Mouse (Mus musculus) bone marrow, adult 2 months (tissue): ENCODE data around the gene Trmt1. TPM values are rescaled to one million over a fixed set of nuclear protein-coding genes. Genes with fewer than 3 reads are reported as not detected.

Source experiments
- H3K27ac ChIP-seq: fragments of 200-500 bp; 2 replicates; pipeline ENCODE4 v1.5.1; 2012; ENCODE audit warnings: low read depth, mild to moderate bottlenecking, control low read depth, inconsistent platforms, low read length; ENCODE audit not compliant: control insufficient read depth, poor library complexity, insufficient read depth
- H3K4me1 ChIP-seq: fragments of 200-500 bp; 2 replicates; pipeline ENCODE4 v1.6.1; 2011; ENCODE audit warnings: low read length; ENCODE audit not compliant: control insufficient read depth, insufficient read depth
- H3K4me3 ChIP-seq: fragments of 200-500 bp; replicated peaks from 2 replicates; pipeline ENCODE3; 2011; ENCODE audit warnings: mild to moderate bottlenecking, low read depth, low read length, control low read depth; ENCODE audit not compliant: control insufficient read depth
- CTCF ChIP-seq: fragments of 200-500 bp; IDR thresholded peaks from 2 replicates; pipeline ENCODE4 v1.5.1; 2011; ENCODE audit warnings: low read length, control low read depth; ENCODE audit not compliant: control insufficient read depth, insufficient read depth
- POLR2A ChIP-seq: fragments of 200-500 bp; IDR thresholded peaks from 2 replicates; pipeline ENCODE4 v1.6.1; 2011; ENCODE audit warnings: low read depth, mild to moderate bottlenecking, control low read depth, low read length, borderline replicate concordance; ENCODE audit not compliant: control insufficient read depth
- WGBS: fragments of 180-500 bp; shearing (Covaris S2); methylation state at CpG from one replicate; pipeline ENCODE4 v1.1.7; 2018; 5-methylcytosine and 5-hydroxymethylcytosine counted together
- polyA plus RNA-seq: library from polyadenylated mRNA; stranded (reverse); fragments of >200 nt; gene quantifications from 2 replicates; pipeline ENCODE4 v1.2.4, GENCODE M21; 2011; ENCODE audit warnings: low replicate concordance; ENCODE audit not compliant: missing spikeins, insufficient read depth, insufficient read length

The Trmt1 gene
- polyA plus RNA-seq, 1 experiment = 134 TPM

- Histone ChIP-seq H3K27ac (no peak overlapping the region), H3K4me3 (no peak overlapping the region), H3K4me1 (peaks cover 16% of the 10 kb centered on the region)
- 87% methylated on average over 6 of the region's 6 CpGs for WGBS
- TF ChIP-seq CTCF = no peak
Measured at GRCm38 (mm10) chr8:84695140-84695539, 9.0 kb downstream of the Trmt1 start.

GRCm38 (mm10) chr8:84697166-84698130 is 11.3 kb downstream of the Trmt1 start:
- 71% methylated on average over 14 of the region's 14 CpGs for WGBS
- no peak overlapping the region for H3K4me3 ChIP-seq
- peak overlapping the region; percentile 73; the same call in 1 of the 2 replicates for H3K27ac ChIP-seq
- H3K4me1 ChIP-seq = peaks cover 19% of the 10 kb centered on the region
- TF ChIP-seq CTCF (0 out of 2 replicates have a peak, but pooled peaks have one; percentile 11), POLR2A (no peak)

- Histone ChIP-seq H3K4me3 (no peak overlapping the region), H3K4me1 (peaks cover 23% of the 10 kb centered on the region), H3K27ac (peak overlapping the region; percentile 73)
- no peak for TF ChIP-seq POLR2A
- no peak for TF ChIP-seq CTCF
- WGBS = 70% methylated on average over 5 of the region's 5 CpGs
Measured at GRCm38 (mm10) chr8:84698288-84698687, 12.2 kb downstream of the Trmt1 start.

GRCm38 (mm10) chr8:84698929-84699401 is 12.9 kb downstream of the Trmt1 start:
- TF ChIP-seq CTCF = no peak
- 49% methylated on average over 9 of the region's 9 CpGs for WGBS
- Histone ChIP-seq H3K27ac (peak overlapping the region; percentile 73), H3K4me3 (no peak overlapping the region), H3K4me1 (peaks cover 27% of the 10 kb centered on the region)

- TF ChIP-seq CTCF = peak; percentile 67
- no peak for TF ChIP-seq POLR2A
- peak overlapping the region; percentile 1 for H3K4me3 ChIP-seq
- H3K27ac ChIP-seq = peak overlapping the region; percentile 73
- peaks cover 27% of the 10 kb centered on the region for H3K4me1 ChIP-seq
- 6% methylated on average over 7 of the region's 7 CpGs for WGBS
Measured at GRCm38 (mm10) chr8:84699861-84700322, 13.8 kb downstream of the Trmt1 start.

GRCm38 (mm10) chr8:84700526-84700925 is 14.4 kb downstream of the Trmt1 start:
- WGBS = 10% methylated on average over 5 of the region's 5 CpGs
- TF ChIP-seq POLR2A (no peak), CTCF (no peak)
- peaks cover 27% of the 10 kb centered on the region for H3K4me1 ChIP-seq
- H3K4me3 ChIP-seq = no peak overlapping the region
- peak overlapping the region; percentile 73 for H3K27ac ChIP-seq

GRCm38 (mm10) chr8:84700941-84701911 is 15.1 kb downstream of the Trmt1 start, which contains the start of gene Lyl1:
Lyl1 (plus strand) TSS chr8:84701457.
- peak within 1 kb of the TSS; percentile 97 for H3K27ac ChIP-seq
- TF ChIP-seq CTCF (no peak), POLR2A (no peak; the same call in none of the 2 replicates)
- peak within 1 kb of the TSS; percentile 97 for H3K4me3 ChIP-seq
- H3K4me1 ChIP-seq = peaks cover 27% of the 10 kb centered on the region
- WGBS = 1% methylated on average over 34 of the region's 34 CpGs
